Mouse (Mus musculus): ENCODE results near the gene Snx30. TPM values are rescaled to one million over a fixed set of nuclear protein-coding genes. Genes with fewer than 3 reads are reported as not detected.

The Snx30 gene
- polyA plus RNA-seq, 1 experiment from 2014 or later = 7.3 TPM

GRCm38 (mm10) chr4:59832810-59833209 is 27.2 kb downstream of the Snx30 start:
- Histone ChIP-seq H3K9ac (no peak overlapping the region), H3K4me2 (no peak overlapping the region), H3K27ac (no peak overlapping the region), H3K27me3 (replicated peaks) (no peaks in the 10 kb centered on the region), H3K36me3 (no peaks in the 10 kb centered on the region), H3K4me1 (no peaks in the 10 kb centered on the region), H3K4me3 (replicated peaks) (no peak overlapping the region), H3K9me3 (no peaks in the 10 kb centered on the region)
- ATAC-seq (ENCODE audit: insufficient read depth, low FRiP score, low read depth) = no peak
- 57% methylated on average over 6 of the region's 6 CpGs for WGBS

GRCm38 (mm10) chr4:59837659-59838058 is 32.0 kb downstream of the Snx30 start:
- H3K4me1 ChIP-seq = no peaks in the 10 kb centered on the region
- no peak overlapping the region for H3K4me2 ChIP-seq
- H3K9me3 ChIP-seq = no peaks in the 10 kb centered on the region
- H3K36me3 ChIP-seq = no peaks in the 10 kb centered on the region
- H3K27ac ChIP-seq = no peak overlapping the region
- 61% methylated on average over 7 of the region's 7 CpGs for WGBS
- no peak for ATAC-seq (ENCODE audit: insufficient read depth, low FRiP score, low read depth)
- no peaks in the 10 kb centered on the region for H3K27me3 ChIP-seq (replicated peaks)
- H3K4me3 ChIP-seq (replicated peaks) = no peak overlapping the region
- H3K9ac ChIP-seq = no peak overlapping the region

GRCm38 (mm10) chr4:59844460-59845244 is 39.0 kb downstream of the Snx30 start:
- H3K9me3 ChIP-seq = no peaks in the 10 kb centered on the region
- H3K9ac ChIP-seq = no peak overlapping the region
- no peak overlapping the region for H3K27ac ChIP-seq
- WGBS = 79% methylated on average over 15 of the region's 15 CpGs
- no peaks in the 10 kb centered on the region for H3K27me3 ChIP-seq (replicated peaks)
- no peaks in the 10 kb centered on the region for H3K36me3 ChIP-seq
- no peak for ATAC-seq (ENCODE audit: insufficient read depth, low FRiP score, low read depth)
- no peak overlapping the region for H3K4me2 ChIP-seq
- H3K4me1 ChIP-seq = no peaks in the 10 kb centered on the region
- no peak overlapping the region for H3K4me3 ChIP-seq (replicated peaks)

- Histone ChIP-seq H3K36me3 (no peaks in the 10 kb centered on the region), H3K4me1 (peaks cover 4% of the 10 kb centered on the region; the same call in 1 of the 2 replicates), H3K27ac (no peak overlapping the region), H3K4me2 (no peak overlapping the region), H3K4me3 (replicated peaks) (no peak overlapping the region), H3K9ac (no peak overlapping the region), H3K27me3 (replicated peaks) (no peaks in the 10 kb centered on the region), H3K9me3 (no peaks in the 10 kb centered on the region)
- ATAC-seq (ENCODE audit: insufficient read depth, low FRiP score, low read depth) = no peak
- 81% methylated on average over 3 of the region's 3 CpGs for WGBS
Measured at GRCm38 (mm10) chr4:59845245-59845637, 39.6 kb downstream of the Snx30 start.

- no peak for ATAC-seq (ENCODE audit: insufficient read depth, low FRiP score, low read depth)
Measured at GRCm38 (mm10) chr4:59847447-59847846, 41.8 kb downstream of the Snx30 start.

GRCm38 (mm10) chr4:59850181-59850580 is 44.5 kb downstream of the Snx30 start:
- no peak overlapping the region for H3K4me2 ChIP-seq
- H3K9ac ChIP-seq = no peak overlapping the region
- peaks cover 6% of the 10 kb centered on the region; the same call in 1 of the 2 replicates for H3K4me1 ChIP-seq
- no peaks in the 10 kb centered on the region for H3K27me3 ChIP-seq (replicated peaks)
- no peaks in the 10 kb centered on the region for H3K9me3 ChIP-seq
- WGBS = 60% methylated on average over 2 of the region's 2 CpGs
- H3K4me3 ChIP-seq (replicated peaks) = no peak overlapping the region
- ATAC-seq (ENCODE audit: insufficient read depth, low FRiP score, low read depth) = no peak
- no peak overlapping the region for H3K27ac ChIP-seq
- H3K36me3 ChIP-seq = no peaks in the 10 kb centered on the region

More at GRCm38 (mm10) chr4:59847447-59847846, 41.8 kb downstream of the Snx30 start:
- Histone ChIP-seq H3K27me3 (replicated peaks) (no peaks in the 10 kb centered on the region), H3K9ac (no peak overlapping the region), H3K36me3 (no peaks in the 10 kb centered on the region), H3K4me2 (no peak overlapping the region), H3K27ac (no peak overlapping the region), H3K4me1 (peaks cover 6% of the 10 kb centered on the region; the same call in 1 of the 2 replicates), H3K9me3 (no peaks in the 10 kb centered on the region), H3K4me3 (replicated peaks) (no peak overlapping the region)
- 84% methylated on average over 5 of the region's 5 CpGs for WGBS

- 89% methylated on average over 5 of the region's 5 CpGs for WGBS
Measured at GRCm38 (mm10) chr4:59850886-59851623, 45.4 kb downstream of the Snx30 start.

GRCm38 (mm10) chr4:59853155-59853554 is 47.5 kb downstream of the Snx30 start:
- Histone ChIP-seq H3K4me2 (no peak overlapping the region), H3K36me3 (no peaks in the 10 kb centered on the region), H3K4me1 (peaks cover 6% of the 10 kb centered on the region; the same call in 1 of the 2 replicates), H3K27ac (no peak overlapping the region), H3K4me3 (replicated peaks) (no peak overlapping the region), H3K9ac (no peak overlapping the region), H3K27me3 (replicated peaks) (no peaks in the 10 kb centered on the region), H3K9me3 (no peaks in the 10 kb centered on the region)
- no peak for ATAC-seq (ENCODE audit: insufficient read depth, low FRiP score, low read depth)
- 82% methylated on average over 7 of the region's 7 CpGs for WGBS

More at GRCm38 (mm10) chr4:59850886-59851623, 45.4 kb downstream of the Snx30 start:
- Histone ChIP-seq H3K4me3 (replicated peaks) (no peak overlapping the region), H3K4me2 (no peak overlapping the region), H3K9me3 (no peaks in the 10 kb centered on the region), H3K36me3 (no peaks in the 10 kb centered on the region), H3K27me3 (replicated peaks) (no peaks in the 10 kb centered on the region), H3K4me1 (peaks cover 6% of the 10 kb centered on the region; the same call in 1 of the 2 replicates), H3K27ac (no peak overlapping the region), H3K9ac (no peak overlapping the region)
- no peak for ATAC-seq (ENCODE audit: insufficient read depth, low FRiP score, low read depth)

- H3K4me3 ChIP-seq (replicated peaks) = no peak overlapping the region
- no peaks in the 10 kb centered on the region for H3K36me3 ChIP-seq
- peak overlapping the region; percentile 55 for H3K27ac ChIP-seq
- H3K4me1 ChIP-seq = no peaks in the 10 kb centered on the region
- H3K9ac ChIP-seq = no peak overlapping the region
- no peaks in the 10 kb centered on the region for H3K9me3 ChIP-seq
- peak; percentile 87 for ATAC-seq (ENCODE audit: insufficient read depth, low FRiP score, low read depth)
- no peaks in the 10 kb centered on the region for H3K27me3 ChIP-seq (replicated peaks)
- 56% methylated on average over 16 of the region's 16 CpGs for WGBS
- H3K4me2 ChIP-seq = peak overlapping the region; percentile 1; the same call in 1 of the 2 replicates
Measured at GRCm38 (mm10) chr4:59859693-59860425, 54.2 kb downstream of the Snx30 start.

- no peak for ATAC-seq (ENCODE audit: insufficient read depth, low FRiP score, low read depth)
- H3K27ac ChIP-seq = peak overlapping the region; percentile 55
- H3K27me3 ChIP-seq (replicated peaks) = no peaks in the 10 kb centered on the region
- no peaks in the 10 kb centered on the region for H3K9me3 ChIP-seq
- H3K36me3 ChIP-seq = no peaks in the 10 kb centered on the region
- H3K9ac ChIP-seq = no peak overlapping the region
- no peak overlapping the region for H3K4me2 ChIP-seq
- H3K4me3 ChIP-seq (replicated peaks) = no peak overlapping the region
- 60% methylated on average over 2 of the region's 2 CpGs for WGBS
- no peaks in the 10 kb centered on the region for H3K4me1 ChIP-seq
Measured at GRCm38 (mm10) chr4:59860431-59860830, 54.8 kb downstream of the Snx30 start.

GRCm38 (mm10) chr4:59861871-59862270 is 56.2 kb downstream of the Snx30 start:
- 54% methylated on average over 4 of the region's 4 CpGs for WGBS
- H3K36me3 ChIP-seq = no peaks in the 10 kb centered on the region
- H3K4me2 ChIP-seq = no peak overlapping the region
- H3K9me3 ChIP-seq = no peaks in the 10 kb centered on the region
- no peaks in the 10 kb centered on the region for H3K4me1 ChIP-seq
- H3K27me3 ChIP-seq (replicated peaks) = no peaks in the 10 kb centered on the region
- no peak overlapping the region for H3K9ac ChIP-seq
- no peak overlapping the region for H3K27ac ChIP-seq
- no peak for ATAC-seq (ENCODE audit: insufficient read depth, low FRiP score, low read depth)
- H3K4me3 ChIP-seq (replicated peaks) = no peak overlapping the region

All from stomach, embryonic 15.5 days (tissue).